16 mouse cellular contexts compared by ENCODE assay signal in genomic region chr16:82431811-82432210, GRCm38 (mm10).
DNase-seq lines count a peak whose midpoint lies in the region; ATAC-seq and TF ChIP-seq lines count a peak whose summit lies in the region.
"Had no signal": no experiment of that assay in that cellular context is flagged by ENCODE, and none has a peak within 500 bp of the region (broad histone marks: within the 10 kb centered on the region; RNA-seq: fewer than 3 reads in every experiment).

No protein-coding gene starts in this region.

- 63% methylated on average over 1 of the region's 1 CpGs for WGBS in forebrain, postnatal 0 days
- WGBS in forebrain, embryonic 13.5 days = 89% methylated on average over 1 of the region's 1 CpGs

- H3K9me3 ChIP-seq in forebrain, postnatal 0 days (ENCODE audit: low read length) = no peaks in the 10 kb centered on the region
- H3K9me3 ChIP-seq in forebrain, embryonic 13.5 days (replicated peaks) = no peaks in the 10 kb centered on the region
- H3K9me3 ChIP-seq: heart, embryonic 12.5 days; intestine, embryonic 15.5 days; neural tube, embryonic 13.5 days had no signal

- intact Hi-C loops in left cerebral cortex, postnatal 25 days (cut with DNase I) = loop anchor here (2.0 to 10.0 kb wide), 4 partner anchors 297 to 1925 kb away; no protein-coding TSS in a partner anchor

- no peak for TF ChIP-seq CTCF in forebrain, postnatal 0 days (IDR thresholded peaks at IDR 0.05; ENCODE audit: low read depth)
- TF ChIP-seq CTCF in layer of hippocampus, adult 2 months (conservative IDR thresholded peaks at IDR 0.05) = no peak

- no peak overlapping the region for H3K27ac ChIP-seq in forebrain, postnatal 0 days (ENCODE audit: low read depth, low read length)
- no peak overlapping the region for H3K27ac ChIP-seq in forebrain, embryonic 13.5 days
- peak overlapping the region; percentile 67 for H3K27ac ChIP-seq in layer of hippocampus, adult 2 months
- H3K27ac ChIP-seq: intestine, embryonic 15.5 days; neural tube, embryonic 13.5 days had no signal

- no peaks in the 10 kb centered on the region for H3K36me3 ChIP-seq in forebrain, postnatal 0 days (ENCODE audit: insufficient read depth)
- no peaks in the 10 kb centered on the region for H3K36me3 ChIP-seq in forebrain, embryonic 13.5 days (ENCODE audit: poor library complexity, severe bottlenecking)
- H3K36me3 ChIP-seq: heart, embryonic 12.5 days; intestine, embryonic 15.5 days; neural tube, embryonic 13.5 days had no signal

- H3K4me1 ChIP-seq in forebrain, postnatal 0 days (ENCODE audit: insufficient read depth) = no peaks in the 10 kb centered on the region
- no peaks in the 10 kb centered on the region for H3K4me1 ChIP-seq in forebrain, embryonic 13.5 days
- H3K4me1 ChIP-seq: heart, embryonic 12.5 days; intestine, embryonic 15.5 days; neural tube, embryonic 13.5 days had no signal

- H3K4me2 ChIP-seq in forebrain, postnatal 0 days (ENCODE audit: low read depth) = no peak overlapping the region
- H3K4me2 ChIP-seq in forebrain, embryonic 13.5 days = no peak overlapping the region
- H3K4me2 ChIP-seq: heart, embryonic 12.5 days; intestine, embryonic 15.5 days; lung, embryonic 14.5 days; neural tube, embryonic 13.5 days had no signal

- H3K27me3 ChIP-seq in forebrain, postnatal 0 days (ENCODE audit: insufficient read depth, low read length) = no peaks in the 10 kb centered on the region
- H3K27me3 ChIP-seq in forebrain, embryonic 13.5 days = no peaks in the 10 kb centered on the region
- H3K27me3 ChIP-seq: heart, embryonic 12.5 days; intestine, embryonic 15.5 days; neural tube, embryonic 13.5 days had no signal

- peak; percentile 40 for ATAC-seq in forebrain, postnatal 0 days
- no peak for ATAC-seq in forebrain, embryonic 13.5 days
- ATAC-seq: intestine, embryonic 15.5 days had no signal

- H3K9ac ChIP-seq in forebrain, postnatal 0 days = no peak overlapping the region
- H3K9ac ChIP-seq in forebrain, embryonic 13.5 days = no peak overlapping the region
- H3K9ac ChIP-seq: heart, embryonic 12.5 days; intestine, embryonic 15.5 days; lung, embryonic 14.5 days; neural tube, embryonic 13.5 days had no signal

- DNase-seq in forebrain, postnatal 0 days = peak; percentile 28
- DNase-seq in 3134 (ENCODE audit: extremely low read depth, insufficient read length, low spot score) = peak; percentile 2
- DNase-seq in layer of hippocampus, adult 2 months (ENCODE audit: low spot score in 2 of 2) = peak; percentile 43 to 74
- DNase-seq in left cerebral cortex, postnatal 25 days (ENCODE audit: low spot score in 2 of 2) = peak; percentile 23 to 95
- no peak for DNase-seq in kidney, adult 11 months
- DNase-seq in kidney, adult 8-10 months = no peak
- DNase-seq in ovary, adult 18-20 months (ENCODE audit: low spot score) = no peak
- DNase-seq: adrenal gland, adult 8-10 months; cerebellum, adult 8-10 months; embryo, embryonic 11 days; kidney, postnatal 36 days; lung, embryonic 14.5 days had no signal

- H3K4me3 ChIP-seq in forebrain, postnatal 0 days (ENCODE audit: low read depth, low read length) = no peak overlapping the region
- H3K4me3 ChIP-seq in forebrain, embryonic 13.5 days = no peak overlapping the region
- no peak overlapping the region for H3K4me3 ChIP-seq in layer of hippocampus, adult 2 months
- H3K4me3 ChIP-seq: heart, embryonic 12.5 days; intestine, embryonic 15.5 days; neural tube, embryonic 13.5 days had no signal

Comparison
In these comparisons a context has a peak if more than half of its experiments do, and no peak if none do; other contexts are left out.
1. DNase-seq: peak in forebrain, postnatal 0 days (single experiment), 3134 (single experiment), layer of hippocampus, adult 2 months (2 of 2) and left cerebral cortex, postnatal 25 days (2 of 2); none in kidney, adult 11 months (single experiment), kidney, adult 8-10 months (0 of 2) and ovary, adult 18-20 months (single experiment).